Mouse (Mus musculus) urinary bladder, adult 2 months (tissue): ENCODE measurements around the gene Pcbp2. TPM values are rescaled to one million over a fixed set of nuclear protein-coding genes. Genes with fewer than 3 reads are reported as not detected.

Experiments
- DNase-seq: peaks from one replicate; pipeline ENCODE4 v3.0.0; 2022; ENCODE audit warnings: low spot score
- polyA plus RNA-seq: library from polyadenylated mRNA; depleted of rRNA; stranded (reverse); fragments of >200 nt; gene quantifications from 2 replicates; pipeline ENCODE4 v1.2.3, GENCODE M21; 2012; rRNA removed

Pcbp2 gene
- 328 and 432 TPM in 2 replicates for polyA plus RNA-seq

- peak; percentile 95 for DNase-seq
Measured at GRCm38 (mm10) chr15:102470183-102470604, at the start of gene Pcbp2. Gene Pcbp2, plus strand, starts transcription at chr15:102470539.

GRCm38 (mm10) chr15:102420986-102421385 lies 49.4 kb upstream of the Pcbp2 start:
- DNase-seq: no peak

GRCm38 (mm10) chr15:102421437-102421836 lies 48.9 kb upstream of the Pcbp2 start:
- no peak for DNase-seq

GRCm38 (mm10) chr15:102423602-102424240 lies 46.6 kb upstream of the Pcbp2 start:
- DNase-seq: no peak

- no peak for DNase-seq
Measured at GRCm38 (mm10) chr15:102424657-102425056, 45.7 kb upstream of the Pcbp2 start.

- no peak for DNase-seq
Measured at GRCm38 (mm10) chr15:102426963-102427362, 43.4 kb upstream of the Pcbp2 start.

GRCm38 (mm10) chr15:102432046-102432445 lies 38.3 kb upstream of the Pcbp2 start:
- no peak for DNase-seq

- DNase-seq: no peak
Measured at GRCm38 (mm10) chr15:102433173-102433572, 37.2 kb upstream of the Pcbp2 start.

- DNase-seq: no peak
Measured at GRCm38 (mm10) chr15:102442490-102442889, 27.8 kb upstream of the Pcbp2 start.

- no peak for DNase-seq
Measured at GRCm38 (mm10) chr15:102445146-102445545, 25.2 kb upstream of the Pcbp2 start, which contains the start of gene Amhr2. Gene Amhr2, plus strand, starts transcription at chr15:102445367.

- no peak for DNase-seq
Measured at GRCm38 (mm10) chr15:102446448-102446847, 23.9 kb upstream of the Pcbp2 start.

- DNase-seq: no peak
Measured at GRCm38 (mm10) chr15:102449366-102449765, 21.0 kb upstream of the Pcbp2 start.

- DNase-seq: no peak
Measured at GRCm38 (mm10) chr15:102450928-102451327, 19.4 kb upstream of the Pcbp2 start.

GRCm38 (mm10) chr15:102451666-102452430 lies 18.5 kb upstream of the Pcbp2 start:
- DNase-seq: no peak

GRCm38 (mm10) chr15:102455993-102456392 lies 14.3 kb upstream of the Pcbp2 start:
- DNase-seq: no peak

- DNase-seq: no peak
Measured at GRCm38 (mm10) chr15:102458050-102458736, 12.1 kb upstream of the Pcbp2 start.

GRCm38 (mm10) chr15:102458904-102459317 lies 11.4 kb upstream of the Pcbp2 start, which contains the start of gene Prr13:
Gene Prr13, plus strand, starts transcription at chr15:102459028.
- DNase-seq: peak; percentile 68

GRCm38 (mm10) chr15:102459381-102459780 lies 11.0 kb upstream of the Pcbp2 start:
- no peak for DNase-seq

- DNase-seq: no peak
Measured at GRCm38 (mm10) chr15:102459847-102460246, 10.5 kb upstream of the Pcbp2 start.

GRCm38 (mm10) chr15:102460409-102460808 lies 9.9 kb upstream of the Pcbp2 start:
- DNase-seq: no peak

GRCm38 (mm10) chr15:102460971-102461370 lies 9.4 kb upstream of the Pcbp2 start:
- DNase-seq: no peak

GRCm38 (mm10) chr15:102461430-102462075 lies 8.8 kb upstream of the Pcbp2 start:
- DNase-seq: no peak
